Mouse (Mus musculus) cerebral cortex, adult 2 months (tissue): ENCODE data around the gene Gm3409.

Experiments used
- WGBS: fragments of 180-500 bp; shearing (Covaris S2); methylation state at CpG from one replicate; pipeline ENCODE4 v1.1.7; 2018; 5-methylcytosine and 5-hydroxymethylcytosine counted together

Gm3409 gene

DNA sequence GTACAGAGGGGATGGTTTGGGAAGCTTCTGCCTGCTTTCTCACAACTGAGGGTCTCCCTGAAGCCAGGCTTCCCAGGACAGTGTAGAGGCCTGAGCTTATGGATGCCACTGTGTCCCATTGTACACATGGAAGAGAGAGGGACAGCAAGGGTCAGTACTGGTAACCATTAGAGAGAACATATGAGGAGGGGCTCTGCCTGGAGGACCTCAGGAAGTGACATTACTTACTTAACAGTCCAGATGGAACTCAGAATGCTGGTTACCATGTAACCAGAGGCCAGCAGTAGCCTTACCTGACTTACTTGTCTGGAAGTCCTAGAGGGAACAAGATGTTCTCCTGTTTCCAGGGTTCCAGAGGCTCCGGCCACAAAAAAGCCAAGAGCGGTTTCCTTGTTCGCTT, at the start of gene Gm3409:
TSS of gene Gm3409 (plus strand) at position 301 of the 400 bp plus-strand sequence.
- WGBS: 93% methylated on average over 3 of the region's 3 CpGs

- 8% methylated on average over 3 of the region's 4 CpGs for WGBS
Measured at GRCm38 (mm10) chr5:146488959-146489358, 48.5 kb upstream of the Gm3409 start.

GRCm38 (mm10) chr5:146491063-146491462, 46.4 kb upstream of the Gm3409 start, which contains the start of gene Gm6370:
TSS of gene Gm6370 (plus strand) at chr5:146491363.
- no CpG with 5 or more reads among the region's 5 CpGs for WGBS

DNA sequence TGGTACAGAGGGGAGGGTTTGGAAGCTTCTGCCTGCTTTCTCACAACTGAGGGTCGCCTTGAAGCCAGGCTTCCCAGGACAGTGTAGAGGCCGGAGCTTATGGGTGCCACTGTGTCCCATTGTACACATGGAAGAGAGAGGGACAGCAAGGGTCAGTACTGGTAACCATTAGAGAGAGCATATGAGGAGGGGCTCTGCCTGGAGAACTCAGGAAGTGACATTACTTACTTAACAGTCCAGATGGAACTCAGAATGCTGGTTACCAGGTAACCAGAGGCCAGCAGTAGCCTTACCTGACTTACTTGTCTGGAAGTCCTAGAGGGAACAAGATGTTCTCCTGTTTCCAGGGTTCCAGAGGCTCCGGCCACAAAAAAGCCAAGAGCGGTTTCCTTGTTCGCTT, 35.3 kb upstream of the Gm3409 start, which contains the start of gene 4930449I24Rik:
TSS of gene 4930449I24Rik (plus strand) at position 301 of the 400 bp plus-strand sequence.
- WGBS: no CpG with 5 or more reads among the region's 5 CpGs

- WGBS: 100% methylated on average over 2 of the region's 5 CpGs
Measured at GRCm38 (mm10) chr5:146513823-146514222, 23.6 kb upstream of the Gm3409 start, which contains the start of gene Gm3402. TSS of gene Gm3402 (plus strand) at chr5:146514123.

GRCm38 (mm10) chr5:146525501-146525900, 11.9 kb upstream of the Gm3409 start, which contains the start of gene Gm3404:
TSS of gene Gm3404 (plus strand) at chr5:146525801.
- WGBS: 98% methylated on average over 3 of the region's 3 CpGs

DNA sequence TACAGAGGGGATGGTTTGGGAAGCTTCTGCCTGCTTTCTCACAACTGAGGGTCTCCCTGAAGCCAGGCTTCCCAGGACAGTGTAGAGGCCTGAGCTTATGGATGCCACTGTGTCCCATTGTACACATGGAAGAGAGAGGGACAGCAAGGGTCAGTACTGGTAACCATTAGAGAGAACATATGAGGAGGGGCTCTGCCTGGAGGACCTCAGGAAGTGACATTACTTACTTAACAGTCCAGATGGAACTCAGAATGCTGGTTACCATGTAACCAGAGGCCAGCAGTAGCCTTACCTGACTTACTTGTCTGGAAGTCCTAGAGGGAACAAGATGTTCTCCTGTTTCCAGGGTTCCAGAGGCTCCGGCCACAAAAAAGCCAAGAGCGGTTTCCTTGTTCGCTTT, 18.4 kb downstream of the Gm3409 start, which contains the start of gene Gm3415:
TSS of gene Gm3415 (plus strand) at position 301 of the 400 bp plus-strand sequence.
- WGBS: no CpG with 5 or more reads among the region's 3 CpGs

DNA sequence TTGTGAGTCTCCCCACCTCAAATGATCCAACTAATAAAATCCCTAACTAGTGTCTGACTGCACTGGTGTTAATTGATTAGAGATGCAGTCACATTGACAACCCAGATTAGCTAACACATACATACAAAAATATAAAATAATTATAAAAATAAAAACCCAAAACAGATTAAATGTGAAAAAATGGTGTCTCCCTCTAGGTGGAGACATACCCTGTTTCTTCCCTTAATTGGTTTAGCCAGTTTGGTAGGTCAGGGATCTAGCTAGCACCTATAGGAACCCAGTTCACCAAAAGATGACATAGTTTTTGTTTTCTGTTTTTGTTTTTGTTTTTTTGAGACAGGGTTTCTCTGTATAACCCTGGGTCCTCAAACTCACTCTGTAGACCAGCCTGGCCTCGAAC, 26.8 kb downstream of the Gm3409 start:
- 81% methylated on average over 1 of the region's 1 CpGs for WGBS

GRCm38 (mm10) chr5:146567054-146567453, 29.6 kb downstream of the Gm3409 start:
- WGBS: 64% methylated on average over 4 of the region's 4 CpGs

DNA sequence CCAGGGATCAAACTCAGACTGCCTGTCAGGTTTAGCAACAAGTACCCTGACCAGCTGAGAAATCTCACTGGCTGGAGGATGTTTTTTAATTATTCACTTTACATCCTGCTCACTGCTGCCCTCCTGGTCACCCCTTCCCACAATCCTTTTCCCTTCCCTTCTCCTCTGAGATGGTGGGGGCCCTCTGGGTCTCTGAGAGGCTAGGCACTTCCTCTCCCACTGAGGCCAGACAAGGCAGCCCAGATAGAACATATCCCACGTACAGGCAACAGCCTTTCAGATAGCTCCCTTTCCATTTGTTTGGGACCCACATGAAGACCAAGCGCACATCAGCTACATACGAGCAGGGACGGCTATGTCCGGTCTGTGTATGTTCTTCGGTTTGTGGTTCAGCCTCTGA, 32.7 kb downstream of the Gm3409 start:
- WGBS: 87% methylated on average over 6 of the region's 6 CpGs

DNA sequence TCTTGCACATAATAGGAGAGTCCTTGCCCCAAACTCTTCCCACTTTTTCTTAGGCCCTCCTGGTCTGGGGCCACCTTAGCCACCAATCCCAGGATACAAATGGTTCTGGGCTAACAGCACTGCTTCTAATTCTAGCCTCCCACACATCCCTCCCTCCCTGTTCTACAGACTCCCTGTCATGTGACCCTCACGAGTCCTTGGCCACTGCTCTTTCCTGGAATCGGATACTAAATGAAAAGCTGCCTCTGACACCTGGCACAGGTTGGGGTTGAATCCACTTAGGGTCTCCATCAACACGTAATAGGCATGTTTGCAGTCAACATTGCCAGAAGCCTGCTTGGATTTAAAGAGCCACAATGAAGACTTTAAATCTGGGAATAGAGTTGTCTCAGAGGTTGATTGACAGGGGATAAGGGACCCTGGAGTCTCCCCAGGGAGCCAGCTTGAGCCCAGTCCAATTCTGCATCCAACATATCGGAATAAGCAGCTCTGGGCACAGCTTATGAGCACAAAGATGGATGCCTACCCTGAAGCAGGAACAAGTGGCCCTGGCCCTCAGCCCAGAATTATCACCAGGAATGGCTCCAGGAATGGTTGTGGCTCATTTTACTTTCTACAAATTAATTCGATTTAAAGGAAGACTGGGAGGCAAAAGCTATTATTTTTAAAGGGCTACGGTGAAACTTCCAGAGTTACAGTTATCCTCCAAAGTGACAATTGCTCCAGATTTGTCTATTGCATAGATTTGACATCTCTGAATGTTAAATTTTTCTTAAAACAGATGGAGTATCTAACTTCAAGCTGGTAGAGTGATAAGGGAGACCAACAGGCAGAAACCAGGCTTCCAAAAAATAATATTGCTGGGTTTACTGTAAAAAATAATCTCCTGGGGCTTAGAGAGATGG, 34.6 kb downstream of the Gm3409 start:
- WGBS: 19% methylated on average over 6 of the region's 6 CpGs

DNA sequence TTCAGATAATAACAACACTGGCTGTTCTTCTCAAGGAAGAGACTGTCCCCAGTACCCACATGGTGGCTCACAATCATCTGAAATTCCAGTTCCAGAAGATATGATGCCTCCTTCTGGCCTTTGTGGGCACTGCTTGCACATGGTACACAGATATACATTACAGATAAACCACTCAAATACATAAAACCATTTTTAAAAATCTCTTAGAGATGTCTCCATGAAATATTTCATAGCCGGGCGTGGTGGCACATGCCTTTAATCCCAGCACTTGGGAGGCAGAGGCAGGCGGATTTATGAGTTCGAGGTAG, 35.2 kb downstream of the Gm3409 start:
- WGBS: 74% methylated on average over 4 of the region's 4 CpGs

GRCm38 (mm10) chr5:146576668-146577067, 39.2 kb downstream of the Gm3409 start:
- 85% methylated on average over 3 of the region's 3 CpGs for WGBS

- WGBS: 4% methylated on average over 10 of the region's 10 CpGs
Measured at GRCm38 (mm10) chr5:146584156-146584477, 46.7 kb downstream of the Gm3409 start.

DNA sequence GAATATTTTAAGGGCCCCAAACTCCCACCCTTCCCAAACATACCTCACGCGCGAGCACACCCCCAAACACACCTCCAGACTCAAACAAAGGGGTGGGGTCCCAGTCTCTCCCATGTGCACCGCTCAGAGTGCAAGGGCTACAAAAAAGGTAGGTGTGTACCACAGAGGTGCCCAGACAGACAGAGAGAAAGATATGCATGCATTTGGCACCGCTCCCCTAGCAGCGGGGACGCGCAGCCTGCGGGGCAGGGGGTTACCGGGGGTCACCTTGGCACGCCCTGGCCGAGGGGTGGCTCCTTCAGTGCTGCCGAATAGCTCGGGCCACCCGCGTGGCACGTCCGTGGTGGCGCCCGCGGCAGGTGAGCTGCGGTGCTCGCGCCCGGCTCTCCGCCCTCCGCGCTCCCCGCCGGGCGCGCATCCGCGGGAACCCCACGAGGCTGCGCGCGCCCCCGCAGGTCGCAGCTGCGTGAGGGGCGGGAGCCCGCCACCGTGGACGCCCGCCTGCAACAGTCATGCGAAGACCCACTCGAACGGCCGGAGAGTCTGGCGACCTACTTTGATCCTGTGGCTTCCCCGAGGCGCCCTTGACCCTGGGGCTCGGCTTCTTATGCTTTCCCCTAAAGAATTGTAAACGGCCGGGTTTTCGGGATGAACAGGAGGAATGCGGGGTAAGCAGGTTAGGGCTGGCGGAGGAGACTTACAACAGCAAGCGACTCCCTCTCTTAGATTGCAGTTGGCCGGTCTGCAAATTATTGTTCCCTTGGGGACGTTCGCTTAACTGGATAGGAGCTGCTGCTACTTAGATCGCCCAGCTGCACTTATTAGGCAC, 47.2 kb downstream of the Gm3409 start, which contains the start of gene Gpr12:
TSS of gene Gpr12 (minus strand) at position 762 of the 829 bp plus-strand sequence.
- 1% methylated on average over 64 of the region's 64 CpGs for WGBS

DNA sequence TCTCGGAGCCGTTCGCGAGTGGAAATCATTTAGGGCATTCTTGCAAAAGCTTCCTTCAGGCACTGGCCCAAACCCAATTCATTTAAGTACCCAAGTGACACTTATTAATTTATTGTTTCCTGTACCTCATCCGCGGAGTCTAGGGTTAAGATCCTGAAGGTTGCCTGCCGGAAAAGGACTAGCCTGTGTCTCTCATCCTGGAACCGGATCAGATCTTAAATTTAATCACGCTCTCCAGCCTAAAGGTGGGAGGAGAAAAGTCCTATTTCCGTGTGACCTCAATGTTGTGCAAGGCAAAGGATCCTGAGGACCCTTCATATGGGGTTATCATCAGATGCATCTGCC, 47.8 kb downstream of the Gm3409 start:
- WGBS: 7% methylated on average over 10 of the region's 10 CpGs

DNA sequence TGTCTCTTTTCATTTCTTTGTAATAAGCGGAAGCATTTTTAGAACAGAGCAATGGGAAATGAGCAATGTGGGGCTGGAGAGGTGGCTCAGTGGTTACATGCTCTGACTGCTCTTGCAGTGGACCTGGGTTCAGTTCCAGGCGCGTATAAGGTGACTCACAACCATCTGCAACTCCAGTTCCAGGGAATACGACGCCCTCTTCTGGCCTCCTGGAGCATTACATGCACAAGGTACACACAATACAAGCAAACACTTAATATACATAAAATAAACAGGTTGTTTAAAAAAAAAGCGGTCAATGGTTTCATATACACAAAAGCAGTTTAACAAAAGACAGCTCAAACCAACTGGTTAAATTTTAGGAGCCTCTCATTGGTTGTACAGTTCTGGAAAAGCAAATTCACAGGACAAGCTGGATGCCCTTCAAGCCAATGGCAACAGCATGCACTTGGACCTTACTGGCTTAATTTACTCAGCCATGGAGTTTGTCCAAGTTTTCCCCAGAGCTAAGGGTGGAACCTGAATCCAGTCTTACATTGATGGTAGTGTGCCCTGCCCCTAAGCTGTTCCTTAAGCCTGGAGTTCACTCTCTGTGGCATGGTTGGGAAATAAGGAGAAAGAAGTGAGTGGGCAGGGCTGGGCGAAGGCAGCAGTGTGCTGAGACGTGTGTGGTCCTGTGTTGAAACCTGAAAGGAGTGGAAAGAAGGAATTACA, 49.1 kb downstream of the Gm3409 start:
- WGBS: 66% methylated on average over 8 of the region's 8 CpGs
